Mouse (Mus musculus) megakaryocyte, embryonic 14.5 days (primary cell): Measurements from ENCODE around the gene Rpl32.
A peak's percentile ranks its signal among the peaks of the same experiment; 100 is the strongest.

Experiments used
- FLI1 ChIP-seq: IDR thresholded peaks from 2 replicates; pipeline ENCODE4 v1.6.1; 2012; ENCODE audit warnings: low read length, inconsistent platforms, mixed read lengths
- GATA1 ChIP-seq: IDR thresholded peaks from 3 replicates; pipeline ENCODE4 v1.6.1; 2012; ENCODE audit warnings: mixed read lengths, low read length, inconsistent platforms, borderline replicate concordance

DNA sequence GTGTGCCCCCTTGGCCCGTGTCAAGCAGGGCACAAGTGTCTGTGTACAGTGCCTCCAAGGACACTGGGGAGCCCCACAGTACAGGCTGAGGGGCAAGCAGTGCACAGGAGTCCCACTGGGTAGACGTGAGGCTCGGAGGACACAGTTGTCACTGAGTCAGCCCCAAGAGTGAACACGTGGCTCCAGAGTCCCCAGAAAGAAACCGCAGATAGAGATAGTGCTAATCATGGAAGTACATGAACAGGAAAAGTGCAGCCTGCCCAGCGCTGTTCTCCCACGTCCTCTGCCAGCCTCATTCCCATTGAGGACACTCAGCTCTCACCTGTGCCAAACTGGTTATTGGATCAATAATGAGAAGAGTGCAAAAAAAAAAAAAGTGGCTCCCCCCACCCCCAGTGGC, 53.0 kb downstream of the Rpl32 start:
- peak; percentile 34; the same call in 1 of the 3 replicates for TF ChIP-seq GATA1
- TF ChIP-seq FLI1 = no peak
